Mouse (Mus musculus): Measurements from ENCODE around the gene Ap1s3. TPM values are rescaled to one million over a fixed set of nuclear protein-coding genes. Genes with fewer than 3 reads are reported as not detected.
"Not testable (repeated sequence)": the region's sequence is repeated elsewhere in the genome, so short reads cannot be mapped to it uniquely, and the experiment has no call there.

The Ap1s3 gene
- polyA plus RNA-seq, 1 experiment from 2014 or later, result 0.12 TPM

- H3K4me3 ChIP-seq, result no peak overlapping the region
- WGBS, result 88% methylated on average over 2 of the region's 2 CpGs
These were observed 55.3 kb downstream of the Ap1s3 start for GRCm38 (mm10) chr1:79616492-79616891.

GRCm38 (mm10) chr1:79614456-79614855 is 57.3 kb downstream of the Ap1s3 start:
- Histone ChIP-seq H3K9me3 (peaks cover 11% of the 10 kb centered on the region), H3K4me3 (no peak overlapping the region), H3K27ac (no peak overlapping the region), H3K4me1 (replicated peaks) (no peaks in the 10 kb centered on the region), H3K27me3 (ENCODE audit: insufficient read depth, poor library complexity, severe bottlenecking) (no peaks in the 10 kb centered on the region), H3K36me3 (peaks cover 10% of the 10 kb centered on the region; the same call in 1 of the 2 replicates)
- no peak for DNase-seq (ENCODE audit: low spot score)
- 94% methylated on average over 6 of the region's 6 CpGs for WGBS

More at GRCm38 (mm10) chr1:79616492-79616891, 55.3 kb downstream of the Ap1s3 start:
- Histone ChIP-seq H3K27me3 (ENCODE audit: insufficient read depth, poor library complexity, severe bottlenecking) (no peaks in the 10 kb centered on the region), H3K27ac (no peak overlapping the region), H3K9me3 (peaks cover 11% of the 10 kb centered on the region), H3K36me3 (peaks cover 10% of the 10 kb centered on the region; the same call in 1 of the 2 replicates), H3K4me1 (replicated peaks) (no peaks in the 10 kb centered on the region)
- DNase-seq (ENCODE audit: low spot score), result no peak

GRCm38 (mm10) chr1:79611271-79611670 is 60.5 kb downstream of the Ap1s3 start:
- not testable (repeated sequence) for DNase-seq (ENCODE audit: low spot score); H3K4me3 ChIP-seq; H3K27ac ChIP-seq; H3K4me1 ChIP-seq (replicated peaks); H3K27me3 ChIP-seq (ENCODE audit: insufficient read depth, poor library complexity, severe bottlenecking); H3K36me3 ChIP-seq
- H3K9me3 ChIP-seq, result peaks cover 11% of the 10 kb centered on the region
- whole genome bisulfite sequencing, result 97% methylated on average over 5 of the region's 5 CpGs

- DNase-seq (ENCODE audit: low spot score); H3K27me3 ChIP-seq (ENCODE audit: insufficient read depth, poor library complexity, severe bottlenecking); H3K4me3 ChIP-seq; H3K36me3 ChIP-seq; H3K4me1 ChIP-seq (replicated peaks); H3K27ac ChIP-seq; H3K9me3 ChIP-seq: not testable (repeated sequence)
- WGBS, result 84% methylated on average over 5 of the region's 5 CpGs
These were observed 62.9 kb downstream of the Ap1s3 start for GRCm38 (mm10) chr1:79608856-79609255.

- WGBS, result 69% methylated on average over 2 of the region's 2 CpGs
- H3K36me3 ChIP-seq, result no peaks in the 10 kb centered on the region
These were observed 69.3 kb downstream of the Ap1s3 start for GRCm38 (mm10) chr1:79602500-79602899.

GRCm38 (mm10) chr1:79598385-79599178 is 73.2 kb downstream of the Ap1s3 start:
- Histone ChIP-seq H3K36me3 (no peaks in the 10 kb centered on the region), H3K4me1 (replicated peaks) (peaks cover 14% of the 10 kb centered on the region), H3K27me3 (ENCODE audit: insufficient read depth, poor library complexity, severe bottlenecking) (no peaks in the 10 kb centered on the region), H3K4me3 (no peak overlapping the region), H3K9me3 (no peaks in the 10 kb centered on the region), H3K27ac (peak overlapping the region; percentile 84)
- WGBS, result 48% methylated on average over 5 of the region's 5 CpGs
- peak; percentile 30 for DNase-seq (ENCODE audit: low spot score)

More at GRCm38 (mm10) chr1:79602500-79602899, 69.3 kb downstream of the Ap1s3 start:
- peaks cover 14% of the 10 kb centered on the region for H3K4me1 ChIP-seq (replicated peaks)
- no peak overlapping the region for H3K27ac ChIP-seq
- no peaks in the 10 kb centered on the region for H3K27me3 ChIP-seq (ENCODE audit: insufficient read depth, poor library complexity, severe bottlenecking)
- H3K9me3 ChIP-seq, result no peaks in the 10 kb centered on the region
- no peak for DNase-seq (ENCODE audit: low spot score)
- no peak overlapping the region for H3K4me3 ChIP-seq

- H3K4me1 ChIP-seq (replicated peaks), result no peaks in the 10 kb centered on the region
- H3K27ac ChIP-seq, result no peak overlapping the region
- 90% methylated on average over 4 of the region's 4 CpGs for WGBS
- no peaks in the 10 kb centered on the region for H3K9me3 ChIP-seq
- H3K27me3 ChIP-seq (ENCODE audit: insufficient read depth, poor library complexity, severe bottlenecking), result no peaks in the 10 kb centered on the region
- no peak overlapping the region for H3K4me3 ChIP-seq
- no peaks in the 10 kb centered on the region for H3K36me3 ChIP-seq
- no peak for DNase-seq (ENCODE audit: low spot score)
These were observed 79.0 kb downstream of the Ap1s3 start for GRCm38 (mm10) chr1:79592721-79593277.

- Histone ChIP-seq H3K27ac (no peak overlapping the region), H3K36me3 (no peaks in the 10 kb centered on the region), H3K4me3 (no peak overlapping the region), H3K9me3 (no peaks in the 10 kb centered on the region), H3K4me1 (replicated peaks) (no peaks in the 10 kb centered on the region), H3K27me3 (ENCODE audit: insufficient read depth, poor library complexity, severe bottlenecking) (no peaks in the 10 kb centered on the region)
- 73% methylated on average over 1 of the region's 1 CpGs for WGBS
- no peak for DNase-seq (ENCODE audit: low spot score)
These were observed 80.7 kb downstream of the Ap1s3 start for GRCm38 (mm10) chr1:79591091-79591490.

GRCm38 (mm10) chr1:79589971-79590763 is 81.6 kb downstream of the Ap1s3 start:
- DNase-seq (ENCODE audit: low spot score), result no peak
- Histone ChIP-seq H3K4me1 (replicated peaks) (no peaks in the 10 kb centered on the region), H3K27me3 (ENCODE audit: insufficient read depth, poor library complexity, severe bottlenecking) (no peaks in the 10 kb centered on the region), H3K27ac (no peak overlapping the region), H3K4me3 (no peak overlapping the region), H3K9me3 (no peaks in the 10 kb centered on the region), H3K36me3 (no peaks in the 10 kb centered on the region)
- WGBS, result 89% methylated on average over 4 of the region's 4 CpGs

GRCm38 (mm10) chr1:79589424-79589823 is 82.3 kb downstream of the Ap1s3 start:
- 78% methylated on average over 6 of the region's 6 CpGs for WGBS

GRCm38 (mm10) chr1:79581136-79581679 is 90.6 kb downstream of the Ap1s3 start:
- peak; percentile 78 for DNase-seq (ENCODE audit: low spot score)
- WGBS, result 4% methylated on average over 15 of the region's 15 CpGs
- Histone ChIP-seq H3K27ac (peak overlapping the region; percentile 76), H3K27me3 (ENCODE audit: insufficient read depth, poor library complexity, severe bottlenecking) (0 out of 2 replicates have a peak, but pooled peaks cover 4% of the 10 kb centered on the region), H3K36me3 (no peaks in the 10 kb centered on the region), H3K9me3 (no peaks in the 10 kb centered on the region), H3K4me3 (peak overlapping the region; percentile 45), H3K4me1 (replicated peaks) (peaks cover 17% of the 10 kb centered on the region)

More at GRCm38 (mm10) chr1:79589424-79589823, 82.3 kb downstream of the Ap1s3 start:
- H3K36me3 ChIP-seq, result no peaks in the 10 kb centered on the region
- no peak overlapping the region for H3K4me3 ChIP-seq
- no peak overlapping the region for H3K27ac ChIP-seq
- H3K4me1 ChIP-seq (replicated peaks), result no peaks in the 10 kb centered on the region
- H3K9me3 ChIP-seq, result no peaks in the 10 kb centered on the region
- DNase-seq (ENCODE audit: low spot score), result no peak
- H3K27me3 ChIP-seq (ENCODE audit: insufficient read depth, poor library complexity, severe bottlenecking), result no peaks in the 10 kb centered on the region

GRCm38 (mm10) chr1:79577357-79577756 is 94.4 kb downstream of the Ap1s3 start:
- Histone ChIP-seq H3K4me1 (replicated peaks) (peaks cover 15% of the 10 kb centered on the region), H3K9me3 (no peaks in the 10 kb centered on the region), H3K27me3 (ENCODE audit: insufficient read depth, poor library complexity, severe bottlenecking) (0 out of 2 replicates have a peak, but pooled peaks cover 2% of the 10 kb centered on the region), H3K4me3 (no peak overlapping the region), H3K36me3 (no peaks in the 10 kb centered on the region), H3K27ac (no peak overlapping the region)
- DNase-seq (ENCODE audit: low spot score), result no peak
- 87% methylated on average over 3 of the region's 3 CpGs for WGBS
